Mouse (Mus musculus): ENCODE data around the gene Esr1. TPM values are rescaled to one million over a fixed set of nuclear protein-coding genes. Genes with fewer than 3 reads are reported as not detected.

The Esr1 gene
- polyA plus RNA-seq, 1 experiment from 2014 or later: 0.93 TPM

GRCm38 (mm10) chr10:4621505-4621815 lies 10.1 kb downstream of the Esr1 start:
- Histone ChIP-seq H3K4me1 (ENCODE audit: control insufficient read depth in 2 of 2, insufficient read depth in 2 of 2, low read length in 2 of 2) (peaks cover 3 to 4% of the 10 kb centered on the region in 2 experiments; a peak in 2 of 4 replicates), H3K27ac (replicated peaks in 1 of 2; ENCODE audit: control insufficient read depth in 1 of 2, insufficient read depth in 1 of 2, low read depth in 2 of 2, low read length in 2 of 2) (no peak overlapping the region), H3K27me3 (ENCODE audit: control insufficient read depth, insufficient read depth, low read length) (no peaks in the 10 kb centered on the region), H3K4me3 (ENCODE audit: control insufficient read depth in 1 of 2, insufficient read depth in 1 of 2, low read depth in 1 of 2, low read length in 2 of 2) (no peak overlapping the region), H3K4me2 (ENCODE audit: low read length) (no peak overlapping the region), H3K36me3 (ENCODE audit: control insufficient read depth, insufficient read depth, low read length) (no peaks in the 10 kb centered on the region), H3K9ac (ENCODE audit: low read length) (no peak overlapping the region), H3K9me3 (ENCODE audit: control insufficient read depth, low read length) (no peaks in the 10 kb centered on the region)
- 91% methylated on average over 5 of the region's 5 CpGs for WGBS
- no peak for ATAC-seq (ENCODE audit: insufficient number of reproducible peaks, insufficient read depth, low FRiP score, low read depth)

GRCm38 (mm10) chr10:4623319-4623718 lies 11.9 kb downstream of the Esr1 start:
- Histone ChIP-seq H3K4me2 (ENCODE audit: low read length) (no peak overlapping the region), H3K27ac (replicated peaks in 1 of 2; ENCODE audit: control insufficient read depth in 1 of 2, insufficient read depth in 1 of 2, low read depth in 2 of 2, low read length in 2 of 2) (no peak overlapping the region), H3K36me3 (ENCODE audit: control insufficient read depth, insufficient read depth, low read length) (no peaks in the 10 kb centered on the region), H3K9ac (ENCODE audit: low read length) (no peak overlapping the region), H3K27me3 (ENCODE audit: control insufficient read depth, insufficient read depth, low read length) (no peaks in the 10 kb centered on the region), H3K4me3 (ENCODE audit: control insufficient read depth in 1 of 2, insufficient read depth in 1 of 2, low read depth in 1 of 2, low read length in 2 of 2) (no peak overlapping the region), H3K9me3 (ENCODE audit: control insufficient read depth, low read length) (no peaks in the 10 kb centered on the region), H3K4me1 (ENCODE audit: control insufficient read depth in 2 of 2, insufficient read depth in 2 of 2, low read length in 2 of 2) (peaks cover 3 to 4% of the 10 kb centered on the region in 2 experiments; a peak in 2 of 4 replicates)
- ATAC-seq (ENCODE audit: insufficient number of reproducible peaks, insufficient read depth, low FRiP score, low read depth): no peak

GRCm38 (mm10) chr10:4624581-4624980 lies 13.2 kb downstream of the Esr1 start:
- Histone ChIP-seq H3K9ac (ENCODE audit: low read length) (no peak overlapping the region), H3K27ac (replicated peaks in 1 of 2; ENCODE audit: control insufficient read depth in 1 of 2, insufficient read depth in 1 of 2, low read depth in 2 of 2, low read length in 2 of 2) (no peak overlapping the region), H3K27me3 (ENCODE audit: control insufficient read depth, insufficient read depth, low read length) (no peaks in the 10 kb centered on the region), H3K4me2 (ENCODE audit: low read length) (no peak overlapping the region), H3K36me3 (ENCODE audit: control insufficient read depth, insufficient read depth, low read length) (no peaks in the 10 kb centered on the region), H3K9me3 (ENCODE audit: control insufficient read depth, low read length) (no peaks in the 10 kb centered on the region), H3K4me3 (ENCODE audit: control insufficient read depth in 1 of 2, insufficient read depth in 1 of 2, low read depth in 1 of 2, low read length in 2 of 2) (no peak overlapping the region), H3K4me1 (ENCODE audit: control insufficient read depth in 2 of 2, insufficient read depth in 2 of 2, low read length in 2 of 2) (peaks cover 3 to 4% of the 10 kb centered on the region in 2 experiments; a peak in 2 of 4 replicates)
- no peak for ATAC-seq (ENCODE audit: insufficient number of reproducible peaks, insufficient read depth, low FRiP score, low read depth)
- 84% methylated on average over 4 of the region's 4 CpGs for WGBS

GRCm38 (mm10) chr10:4625300-4625699 lies 13.9 kb downstream of the Esr1 start:
- peaks cover 3 to 4% of the 10 kb centered on the region in 2 experiments; a peak in 2 of 4 replicates for H3K4me1 ChIP-seq (ENCODE audit: control insufficient read depth in 2 of 2, insufficient read depth in 2 of 2, low read length in 2 of 2)
- H3K36me3 ChIP-seq (ENCODE audit: control insufficient read depth, insufficient read depth, low read length): no peaks in the 10 kb centered on the region
- H3K9ac ChIP-seq (ENCODE audit: low read length): no peak overlapping the region
- 76% methylated on average over 6 of the region's 6 CpGs for WGBS
- no peak overlapping the region for H3K4me3 ChIP-seq (ENCODE audit: control insufficient read depth in 1 of 2, insufficient read depth in 1 of 2, low read depth in 1 of 2, low read length in 2 of 2)
- no peaks in the 10 kb centered on the region for H3K27me3 ChIP-seq (ENCODE audit: control insufficient read depth, insufficient read depth, low read length)
- no peak overlapping the region for H3K4me2 ChIP-seq (ENCODE audit: low read length)
- ATAC-seq (ENCODE audit: insufficient number of reproducible peaks, insufficient read depth, low FRiP score, low read depth): no peak
- H3K9me3 ChIP-seq (ENCODE audit: control insufficient read depth, low read length): no peaks in the 10 kb centered on the region
- H3K27ac ChIP-seq (replicated peaks in 1 of 2; ENCODE audit: control insufficient read depth in 1 of 2, insufficient read depth in 1 of 2, low read depth in 2 of 2, low read length in 2 of 2): no peak overlapping the region

- H3K27ac ChIP-seq (replicated peaks in 1 of 2; ENCODE audit: control insufficient read depth in 1 of 2, insufficient read depth in 1 of 2, low read depth in 2 of 2, low read length in 2 of 2): no peak overlapping the region
- no peaks in the 10 kb centered on the region for H3K9me3 ChIP-seq (ENCODE audit: control insufficient read depth, low read length)
- H3K36me3 ChIP-seq (ENCODE audit: control insufficient read depth, insufficient read depth, low read length): no peaks in the 10 kb centered on the region
- H3K27me3 ChIP-seq (ENCODE audit: control insufficient read depth, insufficient read depth, low read length): no peaks in the 10 kb centered on the region
- H3K4me1 ChIP-seq (ENCODE audit: control insufficient read depth in 2 of 2, insufficient read depth in 2 of 2, low read length in 2 of 2): no peaks in the 10 kb centered on the region; a peak in 1 of 4 replicates
- H3K4me2 ChIP-seq (ENCODE audit: low read length): no peak overlapping the region
- no peak overlapping the region for H3K4me3 ChIP-seq (ENCODE audit: control insufficient read depth in 1 of 2, insufficient read depth in 1 of 2, low read depth in 1 of 2, low read length in 2 of 2)
- no peak for ATAC-seq (ENCODE audit: insufficient number of reproducible peaks, insufficient read depth, low FRiP score, low read depth)
- 82% methylated on average over 7 of the region's 7 CpGs for WGBS
- no peak overlapping the region for H3K9ac ChIP-seq (ENCODE audit: low read length)
These were observed 15.0 kb downstream of the Esr1 start for GRCm38 (mm10) chr10:4626432-4626831.

GRCm38 (mm10) chr10:4626996-4627395 lies 15.6 kb downstream of the Esr1 start:
- 84% methylated on average over 8 of the region's 8 CpGs for WGBS

DNA sequence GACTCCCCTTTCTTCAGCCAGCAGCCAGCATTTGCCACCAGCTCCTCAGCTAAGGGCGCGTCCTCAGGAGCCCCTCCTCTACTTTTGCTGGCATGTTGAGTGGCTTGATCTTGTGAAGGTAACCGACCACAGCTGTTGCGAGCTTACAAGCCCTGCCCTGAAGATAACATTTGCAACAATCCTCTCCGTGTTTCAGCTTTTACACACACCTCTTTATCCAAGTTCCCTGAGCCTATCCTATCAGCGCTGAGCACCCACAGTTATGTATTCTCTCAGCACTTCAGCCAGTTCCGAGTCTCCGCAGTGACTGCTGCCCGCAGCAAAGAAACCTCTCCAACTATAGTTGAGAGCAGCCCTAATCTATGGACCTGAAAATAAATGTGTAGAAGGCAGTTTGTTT lies 16.0 kb downstream of the Esr1 start:
- Histone ChIP-seq H3K27me3 (ENCODE audit: control insufficient read depth, insufficient read depth, low read length) (no peaks in the 10 kb centered on the region), H3K9me3 (ENCODE audit: control insufficient read depth, low read length) (no peaks in the 10 kb centered on the region), H3K9ac (ENCODE audit: low read length) (no peak overlapping the region), H3K36me3 (ENCODE audit: control insufficient read depth, insufficient read depth, low read length) (no peaks in the 10 kb centered on the region), H3K4me3 (ENCODE audit: control insufficient read depth in 1 of 2, insufficient read depth in 1 of 2, low read depth in 1 of 2, low read length in 2 of 2) (no peak overlapping the region), H3K4me1 (ENCODE audit: control insufficient read depth in 2 of 2, insufficient read depth in 2 of 2, low read length in 2 of 2) (no peaks in the 10 kb centered on the region; a peak in 1 of 4 replicates), H3K4me2 (ENCODE audit: low read length) (peak overlapping the region; percentile 34), H3K27ac (replicated peaks in 1 of 2; ENCODE audit: control insufficient read depth in 1 of 2, insufficient read depth in 1 of 2, low read depth in 2 of 2, low read length in 2 of 2) (0 out of 4 replicates have a peak overlapping the region, but pooled peaks of 1 of the 2 experiments have one; percentile 24)
- 25% methylated on average over 9 of the region's 9 CpGs for WGBS
- peak; percentile 43; the same call in 1 of the 2 replicates for ATAC-seq (ENCODE audit: insufficient number of reproducible peaks, insufficient read depth, low FRiP score, low read depth)

More at GRCm38 (mm10) chr10:4626996-4627395, 15.6 kb downstream of the Esr1 start:
- Histone ChIP-seq H3K4me3 (ENCODE audit: control insufficient read depth in 1 of 2, insufficient read depth in 1 of 2, low read depth in 1 of 2, low read length in 2 of 2) (no peak overlapping the region), H3K27ac (replicated peaks in 1 of 2; ENCODE audit: control insufficient read depth in 1 of 2, insufficient read depth in 1 of 2, low read depth in 2 of 2, low read length in 2 of 2) (no peak overlapping the region), H3K4me2 (ENCODE audit: low read length) (peak overlapping the region; percentile 34), H3K27me3 (ENCODE audit: control insufficient read depth, insufficient read depth, low read length) (no peaks in the 10 kb centered on the region), H3K36me3 (ENCODE audit: control insufficient read depth, insufficient read depth, low read length) (no peaks in the 10 kb centered on the region), H3K9me3 (ENCODE audit: control insufficient read depth, low read length) (no peaks in the 10 kb centered on the region), H3K4me1 (ENCODE audit: control insufficient read depth in 2 of 2, insufficient read depth in 2 of 2, low read length in 2 of 2) (no peaks in the 10 kb centered on the region; a peak in 1 of 4 replicates), H3K9ac (ENCODE audit: low read length) (no peak overlapping the region)
- ATAC-seq (ENCODE audit: insufficient number of reproducible peaks, insufficient read depth, low FRiP score, low read depth): no peak

GRCm38 (mm10) chr10:4629314-4629713 lies 17.9 kb downstream of the Esr1 start:
- Histone ChIP-seq H3K27me3 (ENCODE audit: control insufficient read depth, insufficient read depth, low read length) (no peaks in the 10 kb centered on the region), H3K9ac (ENCODE audit: low read length) (no peak overlapping the region), H3K4me3 (ENCODE audit: control insufficient read depth in 1 of 2, insufficient read depth in 1 of 2, low read depth in 1 of 2, low read length in 2 of 2) (no peak overlapping the region), H3K4me2 (ENCODE audit: low read length) (no peak overlapping the region), H3K27ac (replicated peaks in 1 of 2; ENCODE audit: control insufficient read depth in 1 of 2, insufficient read depth in 1 of 2, low read depth in 2 of 2, low read length in 2 of 2) (no peak overlapping the region), H3K36me3 (ENCODE audit: control insufficient read depth, insufficient read depth, low read length) (no peaks in the 10 kb centered on the region), H3K9me3 (ENCODE audit: control insufficient read depth, low read length) (no peaks in the 10 kb centered on the region), H3K4me1 (ENCODE audit: control insufficient read depth in 2 of 2, insufficient read depth in 2 of 2, low read length in 2 of 2) (peaks cover 7% of the 10 kb centered on the region in 2 experiments)
- ATAC-seq (ENCODE audit: insufficient number of reproducible peaks, insufficient read depth, low FRiP score, low read depth): no peak
